Mouse (Mus musculus) midbrain, embryonic 14.5 days (tissue): ENCODE measurements around the gene Kdm2a. TPM values are rescaled to one million over a fixed set of nuclear protein-coding genes. Genes with fewer than 3 reads are reported as not detected.
A peak's percentile ranks its signal among the peaks of the same experiment; 100 is the strongest.

Experiments
- ATAC-seq: fragments of 200-750 bp; cut with Nextera tagmentation; 2 replicates; pipeline ENCODE4 v1.8.0; 2017; ENCODE audit warnings: moderate number of reproducible peaks, moderate library complexity; ENCODE audit not compliant: low FRiP score, low TSS enrichment
- DNase-seq: peaks from one replicate; pipeline ENCODE4 v3.0.0-alpha.2; 2015
- H3K27ac ChIP-seq: fragments of 300-500 bp; sonication (generic); replicated peaks from 2 replicates; pipeline ENCODE4 v1.5.1; 2014; ENCODE audit warnings: mild to moderate bottlenecking, low read depth, low read length, moderate library complexity
- H3K27me3 ChIP-seq: fragments of 300-500 bp; sonication (generic); 2 replicates; pipeline ENCODE4 v1.6.1; 2014; ENCODE audit warnings: low read length, control low read depth, mixed read lengths; ENCODE audit not compliant: control insufficient read depth, insufficient read depth
- H3K36me3 ChIP-seq: fragments of 300-500 bp; sonication (generic); 2 replicates; pipeline ENCODE4 v1.6.1; 2014; ENCODE audit warnings: low read length, control low read depth; ENCODE audit not compliant: control insufficient read depth, insufficient read depth
- H3K4me1 ChIP-seq: fragments of 300-500 bp; sonication (generic); 2 replicates; pipeline ENCODE4 v1.6.1; 2014; ENCODE audit warnings: mild to moderate bottlenecking, antibody characterized with exemption, low read length, control low read depth; ENCODE audit not compliant: control insufficient read depth, insufficient read depth
- H3K4me2 ChIP-seq: fragments of 300-500 bp; sonication (generic); 2 replicates; pipeline ENCODE4 v1.6.1; 2014; ENCODE audit warnings: mild to moderate bottlenecking, low read length, moderate library complexity
- H3K4me3 ChIP-seq: fragments of 300-500 bp; sonication (generic); replicated peaks from 2 replicates; pipeline ENCODE4 v1.5.1; 2014; ENCODE audit warnings: low read depth, low read length
- H3K9ac ChIP-seq: fragments of 300-500 bp; sonication (generic); replicated peaks from 2 replicates; pipeline ENCODE4 v1.6.1; 2014; ENCODE audit warnings: mild to moderate bottlenecking, low read length, moderate library complexity
- H3K9me3 ChIP-seq: fragments of 300-500 bp; sonication (generic); 2 replicates; pipeline ENCODE4 v1.6.1; 2016; ENCODE audit warnings: low read length, control low read depth, mixed read lengths; ENCODE audit not compliant: control insufficient read depth
- WGBS: fragments of 180-500 bp; shearing (Covaris S2); extraction: QIAGEN DNeasy Blood & Tissue Kit; methylation state at CpG from one replicate; pipeline ENCODE4 v1.1.7; 2014; 5-methylcytosine and 5-hydroxymethylcytosine counted together
- polyA plus RNA-seq: library from polyadenylated mRNA; unstranded; fragments of >200 nt; fragmentation: Nextera tagmentation; extraction: Ambion mirVana; gene quantifications from 2 replicates; pipeline ENCODE4 v1.2.1, GENCODE M21; 2014

The Kdm2a gene
- polyA plus RNA-seq, 1 experiment from 2014 or later, result 43.9 TPM

DNA sequence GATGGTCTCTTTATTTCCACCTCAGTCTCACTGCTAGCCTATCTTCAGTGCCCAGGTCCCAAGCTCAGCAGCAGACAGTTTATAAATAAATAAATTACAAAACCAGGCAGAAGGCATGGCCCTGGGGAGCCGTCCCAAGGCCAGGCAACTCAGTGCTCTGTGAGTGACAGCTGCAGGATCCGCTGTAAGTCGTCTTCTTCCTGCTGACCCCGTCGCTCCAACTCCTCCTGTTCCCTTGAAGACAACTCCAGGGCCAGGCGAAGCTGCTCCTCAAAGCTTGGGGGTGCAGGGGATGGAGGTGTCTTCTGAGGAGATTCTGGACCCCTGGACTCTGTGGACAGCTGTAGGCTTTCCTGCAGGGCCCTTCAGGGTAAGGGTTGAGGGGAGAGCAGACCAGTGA, 127.9 kb downstream of the Kdm2a start:
- H3K9me3 ChIP-seq, result no peaks in the 10 kb centered on the region
- ATAC-seq (no peak), DNase-seq (no peak)
- WGBS, result 74% methylated on average over 6 of the region's 6 CpGs
- H3K4me1 ChIP-seq, result peaks cover 5% of the 10 kb centered on the region; the same call in 1 of the 2 replicates
- H3K27ac ChIP-seq, result no peak overlapping the region
- H3K27me3 ChIP-seq, result peaks cover 6% of the 10 kb centered on the region; the same call in 1 of the 2 replicates
- H3K4me3 ChIP-seq, result no peak overlapping the region
- H3K36me3 ChIP-seq, result peaks cover 15% of the 10 kb centered on the region
- H3K9ac ChIP-seq, result no peak overlapping the region
- H3K4me2 ChIP-seq, result no peak overlapping the region

DNA sequence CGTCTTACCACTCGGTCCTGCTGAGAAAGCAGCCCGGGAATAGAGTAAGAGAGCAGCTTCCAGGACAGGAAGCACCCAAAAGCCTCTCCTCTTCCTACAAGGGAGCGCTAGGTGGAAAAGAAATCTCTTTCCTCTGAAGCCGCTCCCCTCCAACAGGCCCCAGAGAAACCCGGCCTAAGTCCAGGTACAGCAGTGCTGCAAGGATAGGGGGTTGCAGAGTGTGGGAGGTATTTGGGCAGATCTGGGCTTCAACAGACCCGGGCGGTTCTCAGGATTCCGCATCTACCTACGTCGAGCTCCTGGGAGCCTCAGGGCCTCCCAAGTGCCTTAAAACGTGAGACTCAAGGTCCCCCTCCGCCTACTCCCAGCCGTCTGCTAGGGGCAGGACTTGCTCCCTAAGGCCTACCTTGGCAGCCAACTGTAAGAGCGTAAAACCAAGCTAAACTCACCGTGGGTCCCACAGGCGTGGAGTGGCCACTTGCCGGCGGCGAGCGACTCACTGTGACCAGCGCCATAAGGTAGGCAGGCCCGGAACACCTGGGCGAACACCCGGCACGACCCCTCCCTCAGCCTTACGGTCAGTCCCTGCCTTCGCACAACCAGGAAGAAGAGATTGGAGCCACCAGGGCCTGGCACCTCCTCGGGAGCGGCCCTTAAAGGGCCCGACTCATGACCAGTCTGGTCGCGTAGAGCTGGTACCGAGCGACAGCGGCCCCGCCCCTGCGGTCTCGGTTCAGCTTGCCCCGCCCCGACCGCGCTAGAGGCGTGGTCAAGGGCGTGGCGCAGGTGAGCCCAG, 129.3 kb downstream of the Kdm2a start, which contains the start of gene Ssh3:
Gene Ssh3 (minus strand): TSS at position 615 of the 796 bp plus-strand sequence.
- peak within 1 kb of the TSS; percentile 47 for H3K4me2 ChIP-seq
- ATAC-seq (no peak), DNase-seq (peak; percentile 34)
- peak within 1 kb of the TSS; percentile 17 for H3K4me3 ChIP-seq
- H3K4me1 ChIP-seq, result peaks cover 5% of the 10 kb centered on the region; the same call in 1 of the 2 replicates
- peaks cover 15% of the 10 kb centered on the region for H3K36me3 ChIP-seq
- H3K27ac ChIP-seq, result no peak within 1 kb of the TSS
- H3K9me3 ChIP-seq, result no peaks in the 10 kb centered on the region
- peaks cover 6% of the 10 kb centered on the region; the same call in 1 of the 2 replicates for H3K27me3 ChIP-seq
- WGBS, result 8% methylated on average over 46 of the region's 46 CpGs
- peak within 1 kb of the TSS; percentile 23; the same call in 1 of the 2 replicates for H3K9ac ChIP-seq

DNA sequence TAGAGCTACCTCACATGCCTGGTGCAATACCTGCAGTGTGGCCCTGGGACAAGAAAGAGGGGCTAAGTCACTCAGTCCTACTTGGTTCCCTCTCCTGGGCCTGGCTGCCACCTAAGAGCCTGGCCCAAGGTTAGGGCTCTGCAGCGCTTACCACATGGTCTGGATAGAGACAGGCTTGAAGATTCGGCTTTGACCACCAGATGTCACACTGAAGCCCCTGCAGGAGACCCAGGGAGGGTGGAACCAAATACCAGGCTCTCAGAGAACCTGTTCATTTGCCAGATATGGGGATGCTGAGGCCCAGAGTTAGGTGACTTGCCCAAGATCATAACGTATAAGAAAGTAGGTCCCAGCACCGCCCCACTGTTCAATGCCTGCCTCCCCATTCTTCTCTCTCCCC, 132.1 kb downstream of the Kdm2a start:
- Histone ChIP-seq H3K27ac (no peak overlapping the region), H3K4me1 (peaks cover 5% of the 10 kb centered on the region; the same call in 1 of the 2 replicates), H3K27me3 (peaks cover 6% of the 10 kb centered on the region; the same call in 1 of the 2 replicates), H3K4me2 (no peak overlapping the region), H3K36me3 (peaks cover 3% of the 10 kb centered on the region; the same call in 1 of the 2 replicates), H3K9me3 (no peaks in the 10 kb centered on the region), H3K4me3 (no peak overlapping the region), H3K9ac (no peak overlapping the region)
- DNase-seq (peak; percentile 18), ATAC-seq (no peak)
- WGBS, result 63% methylated on average over 4 of the region's 4 CpGs

Other genes starting within 250 kb of the Kdm2a start
- gene Coro1b, start 249.7 kb downstream of the Kdm2a start, polyA plus RNA-seq, result 105 and 117 TPM in 2 replicates
- gene Ptprcap, start 244.7 kb downstream of the Kdm2a start, polyA plus RNA-seq, result 0.55 and 0.64 TPM in 2 replicates
- 37.3 and 42.2 TPM in 2 replicates for gene Rps6kb2, start 234.9 kb downstream of the Kdm2a start, polyA plus RNA-seq
- gene Carns1, start 222.8 kb downstream of the Kdm2a start, polyA plus RNA-seq, result 3.9 and 6.0 TPM in 2 replicates
- gene Tbc1d10c, start 207.0 kb downstream of the Kdm2a start, polyA plus RNA-seq, result 0.54 and 0.94 TPM in 2 replicates
- 591 and 597 TPM in 2 replicates for gene Ppp1ca, start 206.2 kb downstream of the Kdm2a start, polyA plus RNA-seq
- gene Rad9a, start 196.6 kb downstream of the Kdm2a start, polyA plus RNA-seq, result 20.3 and 22.7 TPM in 2 replicates
- gene Clcf1, start 184.0 kb downstream of the Kdm2a start, polyA plus RNA-seq, result 0.08 and 0.46 TPM in 2 replicates
- gene AC109138.7, start 183.9 kb downstream of the Kdm2a start, polyA plus RNA-seq, result not detected in 2 replicates
- 18.5 and 19.1 TPM in 2 replicates for gene Pold4, start 166.4 kb downstream of the Kdm2a start, polyA plus RNA-seq
- gene Ssh3, start 129.1 kb downstream of the Kdm2a start, polyA plus RNA-seq, result 8.8 and 12.8 TPM in 2 replicates
- 34.5 and 39.3 TPM in 2 replicates for gene Ankrd13d, start 115.1 kb downstream of the Kdm2a start, polyA plus RNA-seq
- gene Grk2, start 92.1 kb downstream of the Kdm2a start, polyA plus RNA-seq, result 29.0 and 30.0 TPM in 2 replicates
- gene Rhod, start 41.1 kb upstream of the Kdm2a start, polyA plus RNA-seq, result 2.6 and 4.8 TPM in 2 replicates
- gene Syt12, start 79.2 kb upstream of the Kdm2a start, polyA plus RNA-seq, result 1.6 and 1.9 TPM in 2 replicates
- gene 2010003K11Rik, start 100.3 kb upstream of the Kdm2a start, polyA plus RNA-seq, result not detected in 2 replicates
- 18.0 and 20.5 TPM in 2 replicates for gene Pcx, start 112.2 kb upstream of the Kdm2a start, polyA plus RNA-seq
- gene Lrfn4, start 217.4 kb upstream of the Kdm2a start, polyA plus RNA-seq, result 14.1 and 18.8 TPM in 2 replicates
- 48.5 and 52.1 TPM in 2 replicates for gene Rce1, start 227.4 kb upstream of the Kdm2a start, polyA plus RNA-seq